Mouse (Mus musculus): ENCODE measurements around the gene Gpr27. TPM values are rescaled to one million over a fixed set of nuclear protein-coding genes. Genes with fewer than 3 reads are reported as not detected.
A peak's percentile ranks its signal among the peaks of the same experiment; 100 is the strongest.

The Gpr27 gene
- polyA plus RNA-seq, 1 experiment from 2014 or later = 2.0 TPM

GRCm38 (mm10) chr6:99665457-99666317 lies 26.8 kb upstream of the Gpr27 start:
- Histone ChIP-seq H3K9me3 (ENCODE audit: low read length) (no peaks in the 10 kb centered on the region), H3K27ac (ENCODE audit: low read length) (peak overlapping the region; percentile 81), H3K27me3 (replicated peaks; ENCODE audit: insufficient read depth, low read length) (no peaks in the 10 kb centered on the region), H3K4me1 (ENCODE audit: insufficient read depth, low read depth, low read length) (peaks cover 5% of the 10 kb centered on the region; the same call in 1 of the 2 replicates), H3K36me3 (ENCODE audit: insufficient read depth, low read length) (no peaks in the 10 kb centered on the region), H3K4me2 (replicated peaks; ENCODE audit: low read depth, low read length) (peak overlapping the region; percentile 94), H3K4me3 (ENCODE audit: low read depth, low read length) (peak overlapping the region; percentile 84), H3K9ac (replicated peaks; ENCODE audit: low read depth) (peak overlapping the region; percentile 76)
- no peak for ATAC-seq
- WGBS = 15% methylated on average over 16 of the region's 16 CpGs
- no peak for DNase-seq (ENCODE audit: low spot score)
- TF ChIP-seq EP300 (IDR thresholded peaks at IDR 0.05) (no peak), CTCF (IDR thresholded peaks at IDR 0.05) (no peak)

GRCm38 (mm10) chr6:99666318-99667171 lies 25.9 kb upstream of the Gpr27 start, which contains the start of the genes Eif4e3 and Gm20696:
TSS of gene Eif4e3 (minus strand) at chr6:99666771.
TSS of gene Gm20696 (minus strand) at chr6:99666797.
- peak within 1 kb of the TSS; percentile 81 for H3K27ac ChIP-seq (ENCODE audit: low read length)
- peak; percentile 91 for ATAC-seq
- under 1% methylated on average over 43 of the region's 75 CpGs for WGBS

GRCm38 (mm10) chr6:99667290-99667689 lies 25.2 kb upstream of the Gpr27 start:
- no peaks in the 10 kb centered on the region for H3K27me3 ChIP-seq (replicated peaks; ENCODE audit: insufficient read depth, low read length)
- no peaks in the 10 kb centered on the region for H3K9me3 ChIP-seq (ENCODE audit: low read length)
- H3K4me2 ChIP-seq (replicated peaks; ENCODE audit: low read depth, low read length) = peak overlapping the region; percentile 94
- H3K9ac ChIP-seq (replicated peaks; ENCODE audit: low read depth) = peak overlapping the region; percentile 76; the same call in 1 of the 2 replicates
- no peak for DNase-seq (ENCODE audit: low spot score)
- no peak for TF ChIP-seq EP300 (IDR thresholded peaks at IDR 0.05)
- TF ChIP-seq CTCF (IDR thresholded peaks at IDR 0.05) = peak; percentile 31
- H3K4me3 ChIP-seq (ENCODE audit: low read depth, low read length) = peak overlapping the region; percentile 84
- 32% methylated on average over 8 of the region's 8 CpGs for WGBS
- H3K27ac ChIP-seq (ENCODE audit: low read length) = peak overlapping the region; percentile 81; the same call in 1 of the 2 replicates
- ATAC-seq = no peak
- no peaks in the 10 kb centered on the region for H3K36me3 ChIP-seq (ENCODE audit: insufficient read depth, low read length)
- H3K4me1 ChIP-seq (ENCODE audit: insufficient read depth, low read depth, low read length) = peaks cover 5% of the 10 kb centered on the region; the same call in 1 of the 2 replicates

More at GRCm38 (mm10) chr6:99666318-99667171, 25.9 kb upstream of the Gpr27 start, which contains the start of the genes Eif4e3 and Gm20696:
- Histone ChIP-seq H3K36me3 (ENCODE audit: insufficient read depth, low read length) (no peaks in the 10 kb centered on the region), H3K9me3 (ENCODE audit: low read length) (no peaks in the 10 kb centered on the region), H3K4me1 (ENCODE audit: insufficient read depth, low read depth, low read length) (peaks cover 5% of the 10 kb centered on the region; the same call in 1 of the 2 replicates), H3K4me2 (replicated peaks; ENCODE audit: low read depth, low read length) (peak within 1 kb of the TSS; percentile 94), H3K9ac (replicated peaks; ENCODE audit: low read depth) (peak within 1 kb of the TSS; percentile 76), H3K27me3 (replicated peaks; ENCODE audit: insufficient read depth, low read length) (no peaks in the 10 kb centered on the region), H3K4me3 (ENCODE audit: low read depth, low read length) (peak within 1 kb of the TSS; percentile 84)
- TF ChIP-seq CTCF (IDR thresholded peaks at IDR 0.05) = no peak
- TF ChIP-seq EP300 (IDR thresholded peaks at IDR 0.05) = no peak
- DNase-seq (ENCODE audit: low spot score) = peak; percentile 66

- TF ChIP-seq CTCF (IDR thresholded peaks at IDR 0.05) (no peak), EP300 (IDR thresholded peaks at IDR 0.05) (no peak)
- H3K4me3 ChIP-seq (ENCODE audit: low read depth, low read length) = no peak overlapping the region
- no peaks in the 10 kb centered on the region for H3K36me3 ChIP-seq (ENCODE audit: insufficient read depth, low read length)
- no peaks in the 10 kb centered on the region for H3K9me3 ChIP-seq (ENCODE audit: low read length)
- H3K9ac ChIP-seq (replicated peaks; ENCODE audit: low read depth) = no peak overlapping the region
- no peaks in the 10 kb centered on the region for H3K27me3 ChIP-seq (replicated peaks; ENCODE audit: insufficient read depth, low read length)
- DNase-seq (ENCODE audit: low spot score) (no peak), ATAC-seq (no peak)
- H3K4me2 ChIP-seq (replicated peaks; ENCODE audit: low read depth, low read length) = no peak overlapping the region
- H3K4me1 ChIP-seq (ENCODE audit: insufficient read depth, low read depth, low read length) = peaks cover 5% of the 10 kb centered on the region; the same call in 1 of the 2 replicates
- 51% methylated on average over 5 of the region's 5 CpGs for WGBS
- H3K27ac ChIP-seq (ENCODE audit: low read length) = no peak overlapping the region
These were observed 22.8 kb upstream of the Gpr27 start for GRCm38 (mm10) chr6:99669481-99670325.

- no peaks in the 10 kb centered on the region for H3K27me3 ChIP-seq (replicated peaks; ENCODE audit: insufficient read depth, low read length)
- DNase-seq (ENCODE audit: low spot score) (peak; percentile 86), ATAC-seq (peak; percentile 25)
- no peaks in the 10 kb centered on the region for H3K9me3 ChIP-seq (ENCODE audit: low read length)
- 76% methylated on average over 7 of the region's 7 CpGs for WGBS
- no peak overlapping the region for H3K27ac ChIP-seq (ENCODE audit: low read length)
- no peak overlapping the region for H3K4me3 ChIP-seq (ENCODE audit: low read depth, low read length)
- TF ChIP-seq EP300 (IDR thresholded peaks at IDR 0.05) = peak; percentile 47
- TF ChIP-seq CTCF (IDR thresholded peaks at IDR 0.05) = peak; percentile 85
- H3K4me1 ChIP-seq (ENCODE audit: insufficient read depth, low read depth, low read length) = peaks cover 5% of the 10 kb centered on the region; the same call in 1 of the 2 replicates
- no peak overlapping the region for H3K4me2 ChIP-seq (replicated peaks; ENCODE audit: low read depth, low read length)
- H3K9ac ChIP-seq (replicated peaks; ENCODE audit: low read depth) = no peak overlapping the region
- H3K36me3 ChIP-seq (ENCODE audit: insufficient read depth, low read length) = no peaks in the 10 kb centered on the region
These were observed 21.9 kb upstream of the Gpr27 start for GRCm38 (mm10) chr6:99670481-99671119.

All from lung, postnatal 0 days (tissue).